Mouse (Mus musculus) induced T-regulatory cell, adult 2 months (primary cell): Measurements from ENCODE around the gene Shank3.
A peak's percentile ranks its signal among the peaks of the same experiment; 100 is the strongest.

Experiments
- DNase-seq: peaks from one replicate; pipeline ENCODE4 v3.0.0-alpha.2; 2012; ENCODE audit warnings: low read depth

Gene Shank3

GRCm38 (mm10) chr15:89524611-89525415 is 25.4 kb downstream of the Shank3 start:
- DNase-seq = no peak

GRCm38 (mm10) chr15:89525464-89525863 is 26.0 kb downstream of the Shank3 start:
- no peak for DNase-seq

GRCm38 (mm10) chr15:89525896-89526295 is 26.5 kb downstream of the Shank3 start:
- no peak for DNase-seq

GRCm38 (mm10) chr15:89526776-89527325 is 27.4 kb downstream of the Shank3 start:
- no peak for DNase-seq

- DNase-seq = no peak
Measured at GRCm38 (mm10) chr15:89527466-89527865, 28.0 kb downstream of the Shank3 start.

- DNase-seq = no peak
Measured at GRCm38 (mm10) chr15:89528201-89528850, 28.9 kb downstream of the Shank3 start.

GRCm38 (mm10) chr15:89528923-89529322 is 29.5 kb downstream of the Shank3 start:
- no peak for DNase-seq

GRCm38 (mm10) chr15:89530336-89530735 is 30.9 kb downstream of the Shank3 start:
- peak; percentile 57 for DNase-seq

GRCm38 (mm10) chr15:89531399-89531798 is 32.0 kb downstream of the Shank3 start:
- DNase-seq = no peak

GRCm38 (mm10) chr15:89532026-89532923 is 32.9 kb downstream of the Shank3 start:
- no peak for DNase-seq

GRCm38 (mm10) chr15:89532924-89533842 is 33.8 kb downstream of the Shank3 start:
- DNase-seq = no peak

GRCm38 (mm10) chr15:89533843-89534207 is 34.4 kb downstream of the Shank3 start:
- no peak for DNase-seq

- DNase-seq = no peak
Measured at GRCm38 (mm10) chr15:89544171-89544570, 44.7 kb downstream of the Shank3 start.

- no peak for DNase-seq
Measured at GRCm38 (mm10) chr15:89547321-89547720, 47.9 kb downstream of the Shank3 start.

- no peak for DNase-seq
Measured at GRCm38 (mm10) chr15:89547824-89548601, 48.6 kb downstream of the Shank3 start.

- DNase-seq = no peak
Measured at GRCm38 (mm10) chr15:89548837-89549236, 49.4 kb downstream of the Shank3 start.

- no peak for DNase-seq
Measured at GRCm38 (mm10) chr15:89550506-89550905, 51.1 kb downstream of the Shank3 start.

GRCm38 (mm10) chr15:89551733-89552132 is 52.3 kb downstream of the Shank3 start:
- DNase-seq = no peak

- DNase-seq = no peak
Measured at GRCm38 (mm10) chr15:89555591-89555990, 56.2 kb downstream of the Shank3 start.
